Mouse (Mus musculus) kidney, embryonic 16.5 days (tissue): Measurements from ENCODE around the gene Rps13. TPM values are rescaled to one million over a fixed set of nuclear protein-coding genes. Genes with fewer than 3 reads are reported as not detected.

Source experiments
- ATAC-seq: fragments of 200-750 bp; cut with Nextera tagmentation; 2 replicates; pipeline ENCODE4 v1.8.0; 2017; ENCODE audit warnings: moderate TSS enrichment; ENCODE audit not compliant: low FRiP score, low TSS enrichment
- H3K27ac ChIP-seq: fragments of 300-500 bp; sonication (generic); 2 replicates; pipeline ENCODE4 v1.5.1; 2014; ENCODE audit warnings: low read length
- H3K27me3 ChIP-seq: fragments of 300-500 bp; sonication (generic); 2 replicates; pipeline ENCODE4 v1.6.1; 2014; ENCODE audit warnings: low read length, control low read depth, mixed read lengths; ENCODE audit not compliant: insufficient read depth
- H3K36me3 ChIP-seq: fragments of 300-500 bp; sonication (generic); 2 replicates; pipeline ENCODE4 v1.6.1; 2014; ENCODE audit warnings: low read length, control low read depth, mixed read lengths; ENCODE audit not compliant: insufficient read depth
- H3K4me1 ChIP-seq: fragments of 300-500 bp; sonication (generic); 2 replicates; pipeline ENCODE4 v1.6.1; 2014; ENCODE audit warnings: low read length, control low read depth, mixed read lengths; ENCODE audit not compliant: insufficient read depth
- H3K4me2 ChIP-seq: fragments of 300-500 bp; sonication (generic); replicated peaks from 2 replicates; pipeline ENCODE4 v1.6.1; 2014; ENCODE audit warnings: low read depth, low read length
- H3K4me3 ChIP-seq: fragments of 300-500 bp; sonication (generic); 2 replicates; pipeline ENCODE4 v1.5.1; 2014; ENCODE audit warnings: mild to moderate bottlenecking, low read length
- H3K9ac ChIP-seq: fragments of 300-500 bp; sonication (generic); replicated peaks from 2 replicates; pipeline ENCODE4 v1.6.1; 2014; ENCODE audit warnings: low read length
- H3K9me3 ChIP-seq: fragments of 300-500 bp; sonication (generic); 2 replicates; pipeline ENCODE4 v1.6.1; 2016; ENCODE audit warnings: low read length, control low read depth
- WGBS: fragments of 180-500 bp; shearing (Covaris S2); extraction: QIAGEN DNeasy Blood & Tissue Kit; methylation state at CpG from one replicate; pipeline ENCODE4 v1.1.7; 2014; 5-methylcytosine and 5-hydroxymethylcytosine counted together
- polyA plus RNA-seq: library from polyadenylated mRNA; unstranded; fragments of >200 nt; fragmentation: Nextera tagmentation; extraction: Ambion mirVana; gene quantifications from 2 replicates; pipeline ENCODE4 v1.2.1, GENCODE M21; 2015

Gene Rps13
- polyA plus RNA-seq, 1 experiment from 2014 or later = 729 TPM

- no peak overlapping the region for H3K9ac ChIP-seq
- H3K4me2 ChIP-seq = no peak overlapping the region
- no peak for ATAC-seq
- H3K36me3 ChIP-seq = no peaks in the 10 kb centered on the region
- H3K4me3 ChIP-seq = no peak overlapping the region
- no peak overlapping the region for H3K27ac ChIP-seq
- 73% methylated on average over 10 of the region's 10 CpGs for WGBS
- H3K9me3 ChIP-seq = no peaks in the 10 kb centered on the region
- no peaks in the 10 kb centered on the region for H3K27me3 ChIP-seq
- H3K4me1 ChIP-seq = peaks cover 8% of the 10 kb centered on the region
These were observed 35.6 kb downstream of the Rps13 start for GRCm38 (mm10) chr7:116298389-116298788.

- peak; percentile 46; the same call in 1 of the 2 replicates for ATAC-seq
- Histone ChIP-seq H3K27me3 (no peaks in the 10 kb centered on the region), H3K9ac (no peak overlapping the region), H3K4me1 (peaks cover 23% of the 10 kb centered on the region), H3K27ac (no peak overlapping the region), H3K4me2 (no peak overlapping the region), H3K9me3 (no peaks in the 10 kb centered on the region), H3K36me3 (no peaks in the 10 kb centered on the region), H3K4me3 (no peak overlapping the region)
- WGBS = 26% methylated on average over 3 of the region's 3 CpGs
These were observed 39.0 kb downstream of the Rps13 start for GRCm38 (mm10) chr7:116294961-116295360.

- peak overlapping the region; percentile 33; the same call in 1 of the 2 replicates for H3K27ac ChIP-seq
- H3K4me1 ChIP-seq = peaks cover 41% of the 10 kb centered on the region
- no peaks in the 10 kb centered on the region for H3K27me3 ChIP-seq
- no peaks in the 10 kb centered on the region for H3K36me3 ChIP-seq
- ATAC-seq = peak; percentile 44
- 29% methylated on average over 5 of the region's 5 CpGs for WGBS
- no peak overlapping the region; the same call in 1 of the 2 replicates for H3K9ac ChIP-seq
- H3K4me2 ChIP-seq = no peak overlapping the region
- H3K4me3 ChIP-seq = no peak overlapping the region
- H3K9me3 ChIP-seq = no peaks in the 10 kb centered on the region
These were observed 41.6 kb downstream of the Rps13 start for GRCm38 (mm10) chr7:116292377-116292776.

GRCm38 (mm10) chr7:116290559-116290958 is 43.4 kb downstream of the Rps13 start:
- H3K9ac ChIP-seq = no peak overlapping the region
- no peak overlapping the region for H3K27ac ChIP-seq
- H3K4me1 ChIP-seq = peaks cover 58% of the 10 kb centered on the region
- 64% methylated on average over 1 of the region's 1 CpGs for WGBS
- no peaks in the 10 kb centered on the region for H3K27me3 ChIP-seq
- no peak for ATAC-seq
- H3K36me3 ChIP-seq = no peaks in the 10 kb centered on the region
- no peaks in the 10 kb centered on the region for H3K9me3 ChIP-seq
- H3K4me3 ChIP-seq = no peak overlapping the region
- no peak overlapping the region for H3K4me2 ChIP-seq

- H3K4me2 ChIP-seq = no peak overlapping the region
- ATAC-seq = no peak
These were observed 45.0 kb downstream of the Rps13 start for GRCm38 (mm10) chr7:116288996-116289395.

GRCm38 (mm10) chr7:116287959-116288358 is 46.0 kb downstream of the Rps13 start:
- WGBS = 81% methylated on average over 5 of the region's 5 CpGs
- H3K9ac ChIP-seq = no peak overlapping the region
- no peaks in the 10 kb centered on the region for H3K27me3 ChIP-seq
- H3K4me3 ChIP-seq = no peak overlapping the region
- H3K27ac ChIP-seq = peak overlapping the region; percentile 37
- H3K36me3 ChIP-seq = no peaks in the 10 kb centered on the region
- peaks cover 46% of the 10 kb centered on the region for H3K4me1 ChIP-seq
- ATAC-seq = no peak
- H3K9me3 ChIP-seq = no peaks in the 10 kb centered on the region
- no peak overlapping the region for H3K4me2 ChIP-seq

More at GRCm38 (mm10) chr7:116288996-116289395, 45.0 kb downstream of the Rps13 start:
- peak overlapping the region; percentile 39; the same call in 1 of the 2 replicates for H3K27ac ChIP-seq
- no peak overlapping the region for H3K4me3 ChIP-seq
- H3K27me3 ChIP-seq = no peaks in the 10 kb centered on the region
- H3K4me1 ChIP-seq = peaks cover 50% of the 10 kb centered on the region
- H3K9ac ChIP-seq = no peak overlapping the region
- no peaks in the 10 kb centered on the region for H3K36me3 ChIP-seq
- no peaks in the 10 kb centered on the region for H3K9me3 ChIP-seq
- 77% methylated on average over 3 of the region's 3 CpGs for WGBS

GRCm38 (mm10) chr7:116286611-116287355 is 47.2 kb downstream of the Rps13 start:
- WGBS = 19% methylated on average over 11 of the region's 11 CpGs
- Histone ChIP-seq H3K4me1 (peaks cover 37% of the 10 kb centered on the region), H3K27me3 (no peaks in the 10 kb centered on the region), H3K9me3 (no peaks in the 10 kb centered on the region), H3K27ac (peak overlapping the region; percentile 37), H3K4me3 (no peak overlapping the region), H3K36me3 (no peaks in the 10 kb centered on the region), H3K4me2 (no peak overlapping the region), H3K9ac (no peak overlapping the region)
- peak; percentile 57; the same call in 1 of the 2 replicates for ATAC-seq

GRCm38 (mm10) chr7:116286173-116286572 is 47.8 kb downstream of the Rps13 start:
- no peak overlapping the region for H3K9ac ChIP-seq
- H3K4me3 ChIP-seq = no peak overlapping the region
- WGBS = 39% methylated on average over 12 of the region's 12 CpGs
- no peaks in the 10 kb centered on the region for H3K27me3 ChIP-seq
- H3K9me3 ChIP-seq = no peaks in the 10 kb centered on the region
- peaks cover 37% of the 10 kb centered on the region for H3K4me1 ChIP-seq
- no peak for ATAC-seq
- no peaks in the 10 kb centered on the region for H3K36me3 ChIP-seq
- H3K4me2 ChIP-seq = no peak overlapping the region
- peak overlapping the region; percentile 37 for H3K27ac ChIP-seq

- ATAC-seq = no peak
- H3K4me1 ChIP-seq = peaks cover 37% of the 10 kb centered on the region
- H3K4me3 ChIP-seq = no peak overlapping the region
- 78% methylated on average over 1 of the region's 1 CpGs for WGBS
- H3K27me3 ChIP-seq = no peaks in the 10 kb centered on the region
- no peak overlapping the region for H3K9ac ChIP-seq
- H3K27ac ChIP-seq = no peak overlapping the region
- no peaks in the 10 kb centered on the region for H3K36me3 ChIP-seq
- H3K4me2 ChIP-seq = no peak overlapping the region
- H3K9me3 ChIP-seq = no peaks in the 10 kb centered on the region
These were observed 48.8 kb downstream of the Rps13 start for GRCm38 (mm10) chr7:116285216-116285615.

GRCm38 (mm10) chr7:116282755-116283154 is 51.2 kb downstream of the Rps13 start:
- H3K27ac ChIP-seq = no peak overlapping the region
- H3K9ac ChIP-seq = no peak overlapping the region
- H3K4me1 ChIP-seq = peaks cover 19% of the 10 kb centered on the region
- H3K4me3 ChIP-seq = no peak overlapping the region
- H3K4me2 ChIP-seq = no peak overlapping the region
- no peaks in the 10 kb centered on the region for H3K27me3 ChIP-seq
- no peaks in the 10 kb centered on the region for H3K9me3 ChIP-seq
- no peak for ATAC-seq
- 35% methylated on average over 11 of the region's 11 CpGs for WGBS
- H3K36me3 ChIP-seq = no peaks in the 10 kb centered on the region
